Mouse (Mus musculus) adrenal gland (tissue): ENCODE data around the gene Sh2d5.

Source experiments
- intact Hi-C: fragments of 180-260 bp; cut with DNase I; formaldehyde crosslinking; loops from one replicate; pipeline ENCODE4 v1.15.1; 2025
- long read RNA-seq, 2 experiments: library from polyadenylated mRNA; unstranded; transcript quantifications; one replicate each; pipeline ENCODE4 v2.0.0; 2020; ENCODE audit warnings: borderline replicate concordance in 1 of 2; ENCODE audit not compliant: insufficient replicate concordance in 1 of 2

Gene Sh2d5
- long read RNA-seq, experiment 1, partial matches to known transcripts, result 0 of 4 reads
- long read RNA-seq, experiment 1, other reads (novel, unspliced or antisense), result 1 of 4 reads
- long read RNA-seq, experiment 2, partial matches to known transcripts, result 1 of 4 reads
- long read RNA-seq, experiment 2, other reads (novel, unspliced or antisense), result 2 of 4 reads

DNA sequence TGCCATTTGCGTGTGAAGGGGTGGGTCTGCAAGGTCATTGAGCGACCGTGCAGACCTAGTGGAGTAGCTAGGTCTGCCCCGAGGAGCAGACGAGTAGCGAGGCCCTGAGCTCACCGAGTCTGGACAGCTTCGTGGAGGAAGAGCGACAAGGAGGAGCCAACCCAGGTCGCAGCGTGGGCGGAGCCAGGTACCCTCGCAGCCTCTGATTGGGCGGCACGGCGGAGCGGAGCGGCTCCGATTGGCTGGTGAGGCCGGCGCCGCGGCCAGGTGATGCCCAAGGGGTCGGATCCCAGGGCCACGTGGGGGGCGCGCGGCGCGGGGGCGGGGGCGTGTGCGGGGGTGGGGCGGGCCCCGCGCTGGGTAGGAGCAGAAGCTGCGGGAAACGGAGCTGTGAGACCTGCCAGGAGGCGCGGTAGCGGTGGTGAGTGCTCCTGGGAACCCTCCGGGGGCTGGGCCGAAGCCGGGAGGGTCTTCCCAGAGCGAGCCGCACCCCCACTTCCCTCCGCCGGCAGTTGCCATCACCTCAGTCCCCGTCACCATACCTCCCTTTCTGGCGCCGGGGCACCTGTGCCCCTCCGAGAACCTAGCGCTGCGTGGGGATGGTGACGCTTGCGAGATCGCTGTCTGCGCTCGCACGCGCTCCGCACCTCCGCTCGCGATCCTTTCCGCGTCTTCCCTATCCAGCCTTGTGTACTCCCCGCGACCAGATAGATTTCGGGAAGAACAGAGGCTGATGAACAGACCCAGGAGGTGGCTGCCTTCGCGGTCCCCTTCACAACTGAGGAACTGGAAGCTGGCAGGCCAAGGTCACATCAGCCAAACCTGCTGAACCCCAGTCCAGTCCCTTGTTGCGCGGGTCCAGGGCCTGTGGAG is at the start of gene Sh2d5, which contains the start of gene Kif17:
Gene Sh2d5, plus strand, starts transcription at position 316 of the 873 bp plus-strand sequence.
Gene Kif17, plus strand, starts transcription at position 348 of the 873 bp plus-strand sequence.
- intact Hi-C loops, result no loop called here

- intact Hi-C loops, result no loop called here
Observed at GRCm38 (mm10) chr4:138200769-138201168, 49.4 kb upstream of the Sh2d5 start.

DNA sequence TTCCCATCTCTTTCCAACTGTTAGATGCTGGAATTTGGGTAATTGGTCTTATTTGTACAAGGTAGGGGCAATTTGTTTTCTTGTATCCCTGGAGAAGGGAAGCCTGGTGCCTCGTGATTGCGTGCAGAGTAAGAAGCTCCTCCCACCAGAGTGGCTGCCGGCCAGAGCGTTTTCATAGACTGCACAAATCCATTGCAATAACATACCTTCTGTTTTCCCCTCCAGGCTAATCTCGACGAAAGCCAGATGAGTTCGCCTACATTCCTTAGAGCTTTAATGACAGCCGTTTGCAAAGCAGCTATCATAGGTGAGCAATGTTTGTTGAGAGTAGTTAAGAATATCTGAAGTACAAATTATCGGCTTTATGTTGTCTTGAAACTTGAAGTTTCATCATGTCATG is 48.5 kb upstream of the Sh2d5 start:
- intact Hi-C loops, result no loop called here

DNA sequence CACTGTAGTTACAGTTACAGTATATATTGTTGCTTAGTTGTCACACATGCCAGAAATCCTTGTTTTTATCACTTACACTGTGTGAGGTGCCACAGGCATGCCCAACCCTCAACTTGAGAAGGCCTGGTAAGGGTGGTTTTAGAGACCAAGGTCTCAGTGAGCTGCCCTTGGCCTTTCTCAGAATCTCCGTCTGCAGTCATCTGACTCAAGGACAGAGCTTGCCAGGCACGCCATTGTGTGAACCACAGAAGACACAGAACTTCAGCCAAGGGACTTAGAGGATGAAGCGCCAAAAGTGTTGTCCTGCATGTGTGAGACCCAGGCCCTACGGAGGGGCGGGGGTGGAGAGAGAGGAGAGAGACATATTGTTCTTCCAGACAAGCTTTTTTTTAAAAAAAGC is 40.1 kb upstream of the Sh2d5 start:
- intact Hi-C loops, result no loop called here

GRCm38 (mm10) chr4:138213861-138214260 is 36.3 kb upstream of the Sh2d5 start:
- intact Hi-C loops, result no loop called here

- intact Hi-C loops, result no loop called here
Observed at GRCm38 (mm10) chr4:138215671-138216199, 34.5 kb upstream of the Sh2d5 start.

DNA sequence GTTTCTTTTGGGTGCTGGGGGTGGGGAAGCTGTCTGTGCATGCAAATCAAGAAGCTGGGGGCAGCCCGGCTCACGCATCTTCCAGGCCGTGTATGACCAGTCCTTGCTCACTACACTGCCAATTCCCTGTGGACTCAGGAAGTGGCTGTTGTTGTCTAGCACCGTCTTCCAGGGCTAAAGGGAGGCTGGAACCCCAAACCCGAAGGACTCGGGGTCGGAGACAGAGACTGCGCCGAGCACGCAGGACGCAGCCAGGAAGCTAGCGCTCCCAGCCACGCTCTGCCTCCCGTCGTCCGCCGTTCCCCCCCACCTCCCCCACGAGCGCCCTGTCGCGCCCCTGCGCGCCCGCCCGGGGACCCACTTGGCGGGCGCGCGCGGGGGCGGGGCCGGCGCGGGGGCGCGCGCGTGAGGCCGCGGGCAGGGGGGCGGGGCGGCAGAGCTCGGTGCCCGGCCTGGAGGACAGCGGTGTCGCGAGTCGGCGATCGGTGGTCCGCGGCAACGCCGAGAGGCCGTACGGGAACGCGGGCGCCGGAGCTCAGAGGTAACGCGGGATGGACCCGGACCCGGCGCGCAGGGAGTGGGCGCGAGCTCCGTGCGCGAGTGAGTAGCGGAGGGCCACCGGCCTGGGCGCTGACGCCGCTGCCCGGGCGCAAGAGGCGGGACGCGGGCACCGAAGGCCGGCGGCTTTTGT is 33.9 kb upstream of the Sh2d5 start, which contains the start of gene Hp1bp3:
Gene Hp1bp3, plus strand, starts transcription at position 97 of the 691 bp plus-strand sequence.
- intact Hi-C loops, result no loop called here

DNA sequence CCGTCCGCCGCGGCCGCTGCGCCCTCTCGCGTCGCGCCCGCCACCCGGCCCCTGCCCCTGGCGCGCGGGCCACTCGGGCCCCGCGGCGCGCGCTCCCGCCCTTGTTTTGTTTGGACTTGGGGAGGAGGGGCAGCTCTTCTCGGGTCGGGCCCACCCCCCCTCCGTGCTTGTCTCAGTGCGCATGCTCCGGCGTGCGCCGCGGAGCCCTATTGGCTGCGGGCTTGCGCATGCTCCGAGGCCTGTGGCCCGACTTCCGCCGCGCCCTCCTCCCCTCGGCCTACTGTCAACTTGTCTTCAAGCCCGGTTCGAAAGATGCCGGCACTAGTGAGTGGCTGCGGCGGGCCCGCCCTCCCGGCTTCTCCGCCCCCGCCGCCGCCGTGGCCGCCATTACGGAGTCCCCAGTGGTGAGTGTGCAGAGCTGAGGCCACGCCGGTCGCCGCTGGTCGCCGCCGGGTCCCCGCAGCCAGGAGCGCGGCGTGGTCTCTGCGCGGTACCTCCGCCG is 33.3 kb upstream of the Sh2d5 start:
- intact Hi-C loops, result no loop called here

DNA sequence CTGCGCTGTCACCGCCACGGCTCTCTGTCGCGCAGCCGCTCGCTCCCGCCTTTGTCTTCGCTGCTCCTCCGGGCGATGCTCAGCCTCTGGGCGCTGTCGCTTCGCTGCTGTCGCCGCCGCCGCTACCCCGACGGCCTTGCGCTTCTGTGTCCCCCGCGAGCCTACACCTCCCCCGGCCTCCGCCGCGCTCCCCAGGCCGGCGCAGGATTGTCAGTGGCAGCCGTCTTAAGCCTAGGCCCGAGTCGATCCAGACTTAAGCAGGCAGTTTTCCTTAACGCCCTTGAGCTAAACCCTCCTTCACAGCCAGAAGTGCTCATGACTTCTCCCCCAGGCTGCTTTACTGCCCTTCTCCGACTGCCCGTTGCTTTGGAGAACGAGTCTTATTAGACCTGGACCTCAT is 32.8 kb upstream of the Sh2d5 start:
- intact Hi-C loops, result no loop called here

- intact Hi-C loops, result no loop called here
Observed at GRCm38 (mm10) chr4:138217951-138218685, 32.1 kb upstream of the Sh2d5 start.

- intact Hi-C loops, result no loop called here
Observed at GRCm38 (mm10) chr4:138219331-138219730, 30.9 kb upstream of the Sh2d5 start.

DNA sequence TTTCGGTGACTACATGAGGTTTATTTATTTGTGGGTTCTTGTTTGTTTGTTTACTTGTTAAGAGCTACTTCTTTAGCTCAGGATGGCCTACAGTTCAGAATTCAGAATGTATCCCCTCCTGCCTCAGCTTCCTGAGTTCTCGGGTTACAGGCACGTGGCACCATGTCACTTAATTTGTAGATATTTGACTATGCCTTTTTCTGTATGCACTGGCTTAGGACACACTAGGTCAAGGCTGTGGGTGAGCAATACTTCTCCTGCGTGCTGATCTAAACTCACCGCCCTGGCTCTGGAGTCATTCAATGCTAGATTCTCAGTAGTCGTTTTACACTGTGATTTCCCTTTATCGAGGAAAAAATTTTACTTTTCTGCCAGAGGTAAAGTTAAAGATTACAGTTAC is 29.4 kb upstream of the Sh2d5 start:
- intact Hi-C loops, result no loop called here

DNA sequence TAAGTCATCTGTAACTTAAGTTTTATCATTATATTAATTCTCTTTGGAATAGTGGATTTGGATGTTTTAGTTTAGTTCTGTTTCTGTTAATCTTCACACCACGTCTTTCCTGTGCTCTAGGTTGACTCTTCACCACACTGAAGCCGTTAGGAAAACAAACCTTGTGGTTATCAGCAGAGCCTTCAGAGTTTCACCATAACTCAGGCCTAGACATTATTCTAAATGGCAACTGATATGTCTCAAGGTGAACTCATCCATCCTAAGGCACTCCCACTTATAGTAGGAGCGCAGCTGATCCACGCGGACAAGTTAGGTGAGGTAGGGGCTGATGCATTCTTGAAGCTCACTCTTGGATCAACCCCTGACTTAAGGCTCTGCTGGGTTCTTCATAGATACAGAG is 28.8 kb upstream of the Sh2d5 start:
- intact Hi-C loops, result no loop called here

DNA sequence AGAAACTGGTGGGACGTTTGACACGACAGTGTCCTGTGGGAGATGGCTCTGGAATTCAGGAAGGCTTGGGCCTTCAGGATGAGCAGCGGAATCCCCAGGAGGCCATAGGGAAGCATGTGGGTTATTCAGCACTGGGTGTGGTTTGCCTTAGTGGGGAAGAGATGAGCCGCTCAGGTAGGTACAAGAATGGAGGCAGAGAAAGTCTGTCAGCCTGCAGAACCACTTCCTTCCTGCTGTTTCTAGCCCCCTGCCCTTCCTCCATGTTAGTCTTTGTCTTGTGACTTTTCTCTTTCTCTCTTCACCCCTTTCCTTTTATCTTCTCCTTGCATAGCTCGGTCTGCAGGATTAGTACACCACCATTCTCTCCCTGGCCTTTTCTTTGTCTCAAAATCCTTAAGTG is 27.8 kb upstream of the Sh2d5 start:
- intact Hi-C loops, result no loop called here

- intact Hi-C loops, result no loop called here
Observed at GRCm38 (mm10) chr4:138223623-138224022, 26.6 kb upstream of the Sh2d5 start.

GRCm38 (mm10) chr4:138246756-138247665 is 3.2 kb upstream of the Sh2d5 start:
- intact Hi-C loops, result no loop called here

GRCm38 (mm10) chr4:138251819-138252218 is 1.6 kb downstream of the Sh2d5 start:
- intact Hi-C loops, result no loop called here

GRCm38 (mm10) chr4:138252231-138252630 is 2.0 kb downstream of the Sh2d5 start:
- intact Hi-C loops, result no loop called here

DNA sequence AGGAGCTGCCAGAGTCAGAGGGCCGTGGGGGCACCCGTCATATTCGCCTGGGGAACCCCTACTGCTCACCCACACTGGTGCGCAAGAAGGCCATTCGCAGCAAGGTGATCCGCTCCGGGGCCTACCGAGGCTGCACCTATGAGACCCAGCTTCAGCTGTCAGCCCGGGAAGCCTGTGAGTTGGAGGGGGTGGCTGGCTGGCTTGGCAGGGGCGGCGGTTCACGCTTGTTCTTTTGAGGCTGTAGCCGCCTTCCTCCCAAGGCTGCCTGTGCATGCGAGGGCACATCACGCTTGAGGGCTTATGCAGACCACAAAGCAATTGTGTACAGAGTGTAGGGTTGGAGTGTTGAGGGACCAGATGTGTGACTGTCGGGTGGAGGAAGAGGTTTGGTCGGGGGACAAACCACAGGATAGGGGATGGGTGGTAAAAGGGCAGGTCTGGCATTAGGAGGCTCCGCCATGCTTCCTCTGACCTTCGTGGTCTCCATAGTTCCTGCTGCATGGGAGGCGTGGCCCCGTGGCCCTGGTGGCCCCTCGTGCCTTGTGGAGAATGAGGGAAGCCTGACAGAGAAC is 7.0 kb downstream of the Sh2d5 start:
- intact Hi-C loops, result no loop called here
